Mouse (Mus musculus) embryo, embryonic 10.5 days (tissue): Measurements from ENCODE around the gene Ebf3.

ENCODE experiments used
- DNase-seq: peaks from one replicate; pipeline ENCODE4 v3.0.0-alpha.2; 2015; ENCODE audit warnings: low spot score

Ebf3 gene

GRCm38 (mm10) chr7:137206770-137207285 is 107.4 kb downstream of the Ebf3 start:
- DNase-seq = no peak

GRCm38 (mm10) chr7:137199533-137199932 is 114.7 kb downstream of the Ebf3 start:
- DNase-seq = no peak

- DNase-seq = no peak
Measured at GRCm38 (mm10) chr7:137198921-137199320, 115.3 kb downstream of the Ebf3 start.

- no peak for DNase-seq
Measured at GRCm38 (mm10) chr7:137197118-137198030, 116.9 kb downstream of the Ebf3 start.

GRCm38 (mm10) chr7:137196536-137196935 is 117.7 kb downstream of the Ebf3 start:
- no peak for DNase-seq

- DNase-seq = no peak
Measured at GRCm38 (mm10) chr7:137192776-137193278, 121.4 kb downstream of the Ebf3 start.

- no peak for DNase-seq
Measured at GRCm38 (mm10) chr7:137191889-137192288, 122.4 kb downstream of the Ebf3 start.

- DNase-seq = peak; percentile 72
Measured at GRCm38 (mm10) chr7:137172278-137172677, 142.0 kb downstream of the Ebf3 start.

- DNase-seq = no peak
Measured at GRCm38 (mm10) chr7:137159086-137159485, 155.2 kb downstream of the Ebf3 start.

- no peak for DNase-seq
Measured at GRCm38 (mm10) chr7:137154623-137155022, 159.6 kb downstream of the Ebf3 start.

GRCm38 (mm10) chr7:137151854-137152253 is 162.4 kb downstream of the Ebf3 start:
- no peak for DNase-seq

GRCm38 (mm10) chr7:137147101-137147500 is 167.1 kb downstream of the Ebf3 start:
- peak; percentile 7 for DNase-seq
